Mouse (Mus musculus): ENCODE data around the gene Gpsm1.

DNA sequence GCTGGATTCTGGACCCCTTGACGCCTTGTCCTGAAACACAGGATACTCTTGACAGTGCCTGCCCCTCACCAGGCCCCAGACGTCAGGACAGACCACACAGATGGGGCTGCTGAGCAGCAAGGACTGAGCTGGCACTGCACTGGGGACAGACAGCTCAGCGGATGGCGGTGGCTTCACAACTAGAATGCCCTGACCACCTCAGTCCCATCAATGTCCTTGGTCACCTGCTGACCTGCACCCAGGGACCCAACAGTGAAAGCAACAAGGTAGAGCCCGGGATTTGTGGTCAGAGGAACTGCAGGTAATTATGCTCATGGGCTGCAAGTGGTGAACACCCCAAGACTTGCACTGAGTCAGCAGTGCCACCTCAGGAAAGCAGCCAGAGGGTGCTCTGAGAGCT, 47.7 kb downstream of the Gpsm1 start:
- no peak for TF ChIP-seq CTCF (IDR thresholded peaks at IDR 0.05; ENCODE audit: insufficient read depth, low read depth, low read length)
- TF ChIP-seq POLR2A (IDR thresholded peaks at IDR 0.05; ENCODE audit: insufficient read depth, low read depth, low read length) = no peak
